Mouse (Mus musculus) MEL (cell line): Measurements from ENCODE around the gene Pnpla1. TPM values are rescaled to one million over a fixed set of nuclear protein-coding genes. Genes with fewer than 3 reads are reported as not detected.

Experiments used
- DNase-seq: peaks from one replicate; pipeline ENCODE4 v3.0.0; 2011; ENCODE audit warnings: low read depth, low spot score
- H3K27ac ChIP-seq: 2 replicates; pipeline ENCODE4 v1.5.1; 2012; ENCODE audit warnings: low read depth, mild to moderate bottlenecking, control low read depth, low read length, moderate library complexity; ENCODE audit not compliant: control insufficient read depth
- H3K27me3 ChIP-seq, 2 experiments: fragments of 150-350 bp in 1 of 2; sonication (generic) in 1 of 2; 2 replicates each; pipeline ENCODE4 v1.6.1; 2012; ENCODE audit warnings: low read length in 2 of 2, mild to moderate bottlenecking in 2 of 2, improper control_type of control experiment in 1 of 2, moderate library complexity in 1 of 2; ENCODE audit not compliant: insufficient read depth in 2 of 2, control insufficient read depth in 1 of 2
- H3K36me3 ChIP-seq, 2 experiments: 2 replicates each; pipeline ENCODE4 v1.6.1; 2012 to 2014; ENCODE audit warnings: low read length in 2 of 2, improper control_type of control experiment in 1 of 2, inconsistent platforms in 1 of 2, mild to moderate bottlenecking in 1 of 2; ENCODE audit not compliant: insufficient read depth in 2 of 2, control insufficient read depth in 1 of 2
- H3K4me1 ChIP-seq, 2 experiments: fragments of 150-350 bp in 1 of 2; sonication (generic) in 1 of 2; 2 replicates each; pipeline ENCODE4 v1.6.1; 2012; ENCODE audit warnings: low read length in 2 of 2, improper control_type of control experiment in 1 of 2, mild to moderate bottlenecking in 1 of 2; ENCODE audit not compliant: insufficient read depth in 2 of 2, control insufficient read depth in 1 of 2
- H3K4me3 ChIP-seq, 2 experiments: fragments of 150-350 bp in 1 of 2; sonication (generic) in 1 of 2; 2 replicates each; pipeline ENCODE4 v1.5.1; 2012; ENCODE audit warnings: low read depth in 2 of 2, low read length in 2 of 2, mild to moderate bottlenecking in 2 of 2, moderate library complexity in 2 of 2, control low read depth in 1 of 2, improper control_type of control experiment in 1 of 2; ENCODE audit not compliant: control insufficient read depth in 1 of 2, insufficient read depth in 1 of 2
- H3K79me2 ChIP-seq: 2 replicates; pipeline ENCODE4 v1.6.1; 2012; ENCODE audit warnings: mild to moderate bottlenecking, low read length, moderate library complexity; ENCODE audit not compliant: control insufficient read depth, poor library complexity, insufficient read depth
- H3K9ac ChIP-seq: 2 replicates; pipeline ENCODE4 v1.6.1; 2012; ENCODE audit warnings: low read depth, mild to moderate bottlenecking, control low read depth, low read length, moderate library complexity; ENCODE audit not compliant: control insufficient read depth, poor library complexity, severe bottlenecking
- H3K9me3 ChIP-seq: fragments of 150-350 bp; sonication (generic); replicated peaks from 2 replicates; pipeline ENCODE4 v1.6.1; 2012; ENCODE audit warnings: mild to moderate bottlenecking, low read length, improper control_type of control experiment, moderate library complexity; ENCODE audit not compliant: insufficient read depth
- CHD1 ChIP-seq: IDR thresholded peaks from 2 replicates; pipeline ENCODE4 v1.6.1; 2012; ENCODE audit warnings: low read depth, mild to moderate bottlenecking, inconsistent platforms, low read length, improper control_type of control experiment
- E2F4 ChIP-seq: IDR thresholded peaks from 2 replicates; pipeline ENCODE4 v1.6.1; 2011; ENCODE audit warnings: low read depth, low read length, improper control_type of control experiment, borderline replicate concordance
- EP300 ChIP-seq, 2 experiments: IDR thresholded peaks; 2 replicates each; pipeline ENCODE4 v1.6.1; 2011; ENCODE audit warnings: improper control_type of control experiment in 2 of 2, low read length in 2 of 2, low read depth in 1 of 2, mild to moderate bottlenecking in 1 of 2
- GABPA ChIP-seq: IDR thresholded peaks from 2 replicates; pipeline ENCODE4 v1.6.1; 2012; ENCODE audit warnings: low read depth, mild to moderate bottlenecking, inconsistent platforms, low read length, improper control_type of control experiment, moderate library complexity
- GATA1 ChIP-seq: IDR thresholded peaks from 2 replicates; pipeline ENCODE4 v1.6.1; 2011; ENCODE audit warnings: low read depth, low read length, improper control_type of control experiment
- HCFC1 ChIP-seq: IDR thresholded peaks from 2 replicates; pipeline ENCODE4 v1.6.1; 2012; ENCODE audit warnings: low read depth, mild to moderate bottlenecking, inconsistent platforms, low read length, improper control_type of control experiment, moderate library complexity
- KAT2A ChIP-seq: conservative IDR thresholded peaks from 2 replicates; pipeline ENCODE4 v1.6.1; 2012; ENCODE audit warnings: low read depth, low read length, improper control_type of control experiment, inconsistent platforms
- MAFK ChIP-seq: IDR thresholded peaks from 2 replicates; pipeline ENCODE4 v1.6.1; 2011; ENCODE audit warnings: low read depth, mild to moderate bottlenecking, low read length, improper control_type of control experiment, borderline replicate concordance
- MEF2A ChIP-seq: IDR thresholded peaks from 2 replicates; pipeline ENCODE4 v1.6.1; 2014; ENCODE audit warnings: low read depth, mild to moderate bottlenecking, inconsistent platforms, low read length, improper control_type of control experiment; ENCODE audit not compliant: poor library complexity, insufficient replicate concordance, severe bottlenecking; ENCODE audit errors: extremely low read depth
- MXI1 ChIP-seq: IDR thresholded peaks from 2 replicates; pipeline ENCODE4 v1.6.1; 2011; ENCODE audit warnings: mild to moderate bottlenecking, low read depth, low read length, improper control_type of control experiment
- MYC ChIP-seq: IDR thresholded peaks from 2 replicates; pipeline ENCODE4 v1.6.1; 2011; ENCODE audit warnings: low read depth, mild to moderate bottlenecking, low read length, improper control_type of control experiment, moderate library complexity
- POLR2A ChIP-seq, 2 experiments: IDR thresholded peaks; 2 replicates each; pipeline ENCODE4 v1.6.1; 2011 to 2012; ENCODE audit warnings: low read length in 2 of 2, mild to moderate bottlenecking in 2 of 2, control low read depth in 1 of 2, improper control_type of control experiment in 1 of 2, low read depth in 1 of 2, moderate library complexity in 1 of 2; ENCODE audit not compliant: control insufficient read depth in 1 of 2, insufficient read depth in 1 of 2, poor library complexity in 1 of 2
- POLR2AphosphoS2 ChIP-seq: IDR thresholded peaks from 2 replicates; pipeline ENCODE4 v1.6.1; 2011; ENCODE audit warnings: low read length, improper control_type of control experiment
- POLR2AphosphoS5 ChIP-seq: IDR thresholded peaks from 2 replicates; pipeline ENCODE4 v1.6.1; 2012; ENCODE audit warnings: low read depth, borderline replicate concordance, mild to moderate bottlenecking, inconsistent platforms, low read length, moderate library complexity, mixed read lengths
- SIN3A ChIP-seq: IDR thresholded peaks from 2 replicates; pipeline ENCODE4 v1.6.1; 2012; ENCODE audit warnings: low read length, improper control_type of control experiment, inconsistent platforms
- SMC3 ChIP-seq: IDR thresholded peaks from 2 replicates; pipeline ENCODE4 v1.6.1; 2011; ENCODE audit warnings: low read depth, low read length, improper control_type of control experiment
- TAL1 ChIP-seq: IDR thresholded peaks from 2 replicates; pipeline ENCODE4 v1.6.1; 2012; ENCODE audit warnings: mild to moderate bottlenecking, inconsistent platforms, low read length, moderate library complexity, mixed read lengths
- TBP ChIP-seq: IDR thresholded peaks from 2 replicates; pipeline ENCODE4 v1.8.0; 2011; ENCODE audit warnings: low read depth, low read length, improper control_type of control experiment
- UBTF ChIP-seq: IDR thresholded peaks from 2 replicates; pipeline ENCODE4 v1.6.1; 2012; ENCODE audit warnings: low read depth, mild to moderate bottlenecking, inconsistent platforms, low read length, improper control_type of control experiment, moderate library complexity, borderline replicate concordance; ENCODE audit not compliant: insufficient read depth
- USF1 ChIP-seq: IDR thresholded peaks from 2 replicates; pipeline ENCODE4 v1.6.1; 2014; ENCODE audit warnings: low read depth, mild to moderate bottlenecking, inconsistent platforms, low read length, improper control_type of control experiment, moderate library complexity
- ZC3H11A ChIP-seq: IDR thresholded peaks from 2 replicates; pipeline ENCODE4 v1.6.1; 2012; ENCODE audit warnings: low read depth, mild to moderate bottlenecking, inconsistent platforms, low read length, improper control_type of control experiment
- ZKSCAN1 ChIP-seq: IDR thresholded peaks from 2 replicates; pipeline ENCODE4 v1.6.1; 2012; ENCODE audit warnings: low read depth, mild to moderate bottlenecking, inconsistent platforms, low read length, improper control_type of control experiment, moderate library complexity
- ZNF384 ChIP-seq: IDR thresholded peaks from 2 replicates; pipeline ENCODE4 v1.6.1; 2012; ENCODE audit warnings: low read depth, mild to moderate bottlenecking, inconsistent platforms, low read length, improper control_type of control experiment
- polyA plus RNA-seq, 2 experiments: library from polyadenylated mRNA; stranded (reverse) in 1 of 2; unstranded in 1 of 2; fragments of >175 nt in 1 of 2; fragments of >200 nt in 1 of 2; gene quantifications; 2 replicates each; pipeline versions ENCODE4 v1.2.1 to v1.2.4; 2012; ENCODE audit warnings: low replicate concordance in 2 of 2, low read depth in 1 of 2; ENCODE audit not compliant: insufficient read length in 2 of 2, insufficient read depth in 1 of 2, missing spikeins in 1 of 2
- total RNA-seq: library from RNA; depleted of rRNA; stranded (reverse); fragments of 300-350 nt; gene quantifications from 2 replicates; pipeline ENCODE4 v1.2.3, GENCODE M21; 2012

The Pnpla1 gene
- total and polyA plus RNA-seq, 3 experiments, result 0.08 to 0.38 TPM; not detected in 1

DNA sequence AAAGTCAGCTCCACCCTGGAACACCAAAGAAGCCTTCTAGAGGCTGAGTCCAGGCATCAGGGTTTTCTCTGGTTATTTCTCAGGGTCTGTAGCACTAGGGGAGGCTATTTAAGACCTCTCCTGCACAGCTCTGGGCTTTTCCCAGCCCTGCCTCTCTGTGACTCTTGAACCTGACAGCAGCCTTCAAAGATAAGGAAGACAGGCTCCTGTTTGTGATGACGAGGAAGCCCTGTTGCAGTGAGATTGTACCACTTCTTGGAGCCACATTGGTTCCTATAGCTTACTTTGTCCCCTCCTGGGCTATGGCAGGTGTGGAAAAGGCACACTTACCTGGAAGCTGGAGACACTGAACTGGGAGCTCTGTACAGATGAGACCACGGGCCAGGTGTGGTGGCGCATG lies 25.3 kb upstream of the Pnpla1 start:
- Histone ChIP-seq H3K4me1 (peaks cover 5 to 15% of the 10 kb centered on the region in 2 experiments), H3K36me3 (peaks cover 0 to 14% of the 10 kb centered on the region in 2 experiments; a peak in 2 of 4 replicates), H3K9me3 (no peaks in the 10 kb centered on the region), H3K27ac (no peak overlapping the region), H3K79me2 (no peaks in the 10 kb centered on the region), H3K27me3 (no peaks in the 10 kb centered on the region), H3K4me3 (no peak overlapping the region), H3K9ac (no peak overlapping the region)
- DNase-seq, result peak; percentile 72
- peak; percentile 87 for TF ChIP-seq TAL1
- TF ChIP-seq GABPA, result no peak
- TF ChIP-seq HCFC1, result no peak
- TF ChIP-seq GATA1, result peak; percentile 67
- peak; percentile 92 for TF ChIP-seq TBP
- 0 out of 2 replicates have a peak, but pooled peaks have one; percentile 77 for TF ChIP-seq UBTF
- TF ChIP-seq MAFK, result no peak
- no peak for TF ChIP-seq SIN3A
- peak in 1 of 2 experiments; percentile 34; a peak in 2 of 4 replicates for TF ChIP-seq EP300 (IDR thresholded peaks at IDR 0.05; ENCODE audit: low read depth in 1 of 2, low read length in 2 of 2)

DNA sequence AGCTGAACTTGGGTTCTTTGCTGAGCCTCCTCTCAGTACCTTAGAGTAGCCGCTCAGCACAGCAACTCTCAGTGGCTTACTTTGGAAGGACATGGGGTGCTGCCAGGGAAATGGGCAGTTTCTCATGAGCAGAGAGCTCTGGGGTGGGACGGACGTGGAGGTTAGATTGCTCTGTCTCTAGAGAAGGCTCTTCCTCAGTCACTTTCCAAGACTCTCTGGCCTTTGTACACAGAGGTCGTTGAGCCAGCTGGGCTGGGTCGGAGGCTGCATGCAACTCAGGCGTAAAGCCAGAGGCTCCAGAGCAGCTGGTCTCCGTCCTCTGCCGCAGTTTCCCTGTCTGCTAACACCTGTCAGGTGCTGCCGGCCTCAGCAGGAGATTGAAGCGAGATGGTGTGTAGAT lies 23.5 kb upstream of the Pnpla1 start:
- H3K27me3 ChIP-seq, result no peaks in the 10 kb centered on the region
- DNase-seq, result no peak
- H3K4me1 ChIP-seq, result peaks cover 0 to 11% of the 10 kb centered on the region in 2 experiments; a peak in 3 of 4 replicates
- no peaks in the 10 kb centered on the region for H3K79me2 ChIP-seq
- peaks cover 0 to 11% of the 10 kb centered on the region in 2 experiments; a peak in 2 of 4 replicates for H3K36me3 ChIP-seq
- H3K9me3 ChIP-seq, result no peaks in the 10 kb centered on the region
- no peak overlapping the region for H3K9ac ChIP-seq
- no peak overlapping the region for H3K27ac ChIP-seq
- TF ChIP-seq E2F4 (no peak), KAT2A (no peak), GABPA (no peak), ZKSCAN1 (no peak), SMC3 (no peak), MXI1 (no peak), ZC3H11A (no peak), USF1 (no peak), CHD1 (no peak), POLR2A (IDR thresholded peaks at IDR 0.05; ENCODE audit: control insufficient read depth in 1 of 2, insufficient read depth in 1 of 2, low read depth in 1 of 2, low read length in 2 of 2, poor library complexity in 1 of 2) (no peak), POLR2AphosphoS2 (no peak), MYC (no peak), MEF2A (no peak), ZNF384 (no peak), POLR2AphosphoS5 (no peak)
- H3K4me3 ChIP-seq, result no peak overlapping the region
